In genomic region chr10:127425794-127426193, GRCm38 (mm10) we compare ENCODE assay signal across 21 mouse cellular contexts. TPM values are rescaled to one million over a fixed set of nuclear protein-coding genes. Genes with fewer than 3 reads are reported as not detected.
A peak's percentile ranks its signal among the peaks of the same experiment; 100 is the strongest.
DNase-seq lines count a peak whose midpoint lies in the region; ATAC-seq and TF ChIP-seq lines count a peak whose summit lies in the region.
"Had no signal": no experiment of that assay in that cellular context is flagged by ENCODE, and none has a peak within 500 bp of the region (broad histone marks: within the 10 kb centered on the region; RNA-seq: fewer than 3 reads in every experiment).

No protein-coding gene starts in this region.

- 79% methylated on average over 2 of the region's 2 CpGs for WGBS in heart, embryonic 13.5 days
- 52% methylated on average over 2 of the region's 2 CpGs for WGBS in liver, embryonic 15.5 days (ENCODE audit: insufficient replicate concordance)

- no peak overlapping the region for H3K4me3 ChIP-seq in heart, embryonic 13.5 days
- no peak overlapping the region for H3K4me3 ChIP-seq in ES-E14 (ENCODE audit: insufficient read depth in 1 of 2, low read depth in 1 of 2, low read length in 2 of 2, poor library complexity in 1 of 2, severe bottlenecking in 1 of 2)
- no peak overlapping the region for H3K4me3 ChIP-seq in liver, embryonic 15.5 days (replicated peaks)
- H3K4me3 ChIP-seq: embryonic facial prominence, embryonic 15.5 days; lung, embryonic 15.5 days had no signal

- ATAC-seq in heart, embryonic 13.5 days (ENCODE audit: extremely low read depth, insufficient number of reproducible peaks, low FRiP score, low TSS enrichment) = no peak
- ATAC-seq in liver, embryonic 15.5 days (ENCODE audit: insufficient read depth) = peak; percentile 76
- ATAC-seq: forebrain, embryonic 16.5 days had no signal

- no peak overlapping the region for H3K9ac ChIP-seq in heart, embryonic 13.5 days
- H3K9ac ChIP-seq in ES-E14 (ENCODE audit: insufficient read depth, low read depth, low read length, poor library complexity, severe bottlenecking) = no peak overlapping the region
- H3K9ac ChIP-seq in liver, embryonic 15.5 days = no peak overlapping the region
- H3K9ac ChIP-seq: embryonic facial prominence, embryonic 15.5 days; lung, embryonic 15.5 days had no signal

- intact Hi-C loops in heart, postnatal 25 days (cut with DNase I) = no loop called here

- H3K27ac ChIP-seq in heart, embryonic 13.5 days (replicated peaks) = 0 out of 2 replicates have a peak overlapping the region, but pooled peaks have one; percentile 16
- H3K27ac ChIP-seq in ES-E14 (ENCODE audit: insufficient read depth, low read depth, low read length, poor library complexity, severe bottlenecking) = peak overlapping the region; percentile 33; the same call in 1 of the 2 replicates
- no peak overlapping the region for H3K27ac ChIP-seq in liver, embryonic 15.5 days (replicated peaks)
- H3K27ac ChIP-seq: embryonic facial prominence, embryonic 15.5 days had no signal

- no peak overlapping the region for H3K4me2 ChIP-seq in heart, embryonic 13.5 days
- no peak overlapping the region for H3K4me2 ChIP-seq in liver, embryonic 15.5 days
- H3K4me2 ChIP-seq: embryonic facial prominence, embryonic 15.5 days; lung, embryonic 15.5 days had no signal

- DNase-seq in heart, postnatal 25 days (ENCODE audit: low spot score) = no peak
- DNase-seq in ES-E14 (ENCODE audit: low read depth, low spot score) = no peak
- peak; percentile 29 for DNase-seq in kidney, postnatal 14 days
- DNase-seq in cerebellum, postnatal 36 days = no peak
- no peak for DNase-seq in lung, postnatal 36 days
- DNase-seq in cerebellum, postnatal 25 days = no peak
- DNase-seq: adrenal gland, postnatal 25 days; cerebellum, postnatal 10 days; gastrocnemius, postnatal 14 days; heart, postnatal 14 days; right cerebral cortex, adult 18-20 months; thymus, adult 2 months had no signal

- H3K4me1 ChIP-seq in heart, embryonic 13.5 days = peaks cover 52% of the 10 kb centered on the region
- H3K4me1 ChIP-seq in ES-E14 (ENCODE audit: control insufficient read depth in 2 of 2, insufficient read depth in 2 of 2, low read length in 2 of 2, poor library complexity in 1 of 2) = peaks cover 11 to 16% of the 10 kb centered on the region in 2 experiments
- peaks cover 32% of the 10 kb centered on the region for H3K4me1 ChIP-seq in liver, embryonic 15.5 days (replicated peaks)

- H3K9me3 ChIP-seq in heart, embryonic 13.5 days = no peaks in the 10 kb centered on the region
- no peaks in the 10 kb centered on the region for H3K9me3 ChIP-seq in ES-E14 (ENCODE audit: control insufficient read depth, insufficient read depth, low read depth, low read length)
- no peaks in the 10 kb centered on the region for H3K9me3 ChIP-seq in liver, embryonic 15.5 days (replicated peaks)
- H3K9me3 ChIP-seq: embryonic facial prominence, embryonic 15.5 days; lung, embryonic 15.5 days had no signal

- in situ Hi-C loops in ES-E14 (cut with MboI; ENCODE audit: low sequenced_read_pairs in 2 of 2, unreplicated experiment in 2 of 2) = no loop called here

- H3K36me3 ChIP-seq in heart, embryonic 13.5 days = peaks cover 6% of the 10 kb centered on the region; the same call in 1 of the 2 replicates
- H3K36me3 ChIP-seq in ES-E14 (ENCODE audit: control insufficient read depth, insufficient read depth, low read length, poor library complexity, severe bottlenecking) = no peaks in the 10 kb centered on the region
- H3K36me3 ChIP-seq in liver, embryonic 15.5 days (replicated peaks) = 0 out of 2 replicates have a peak, but pooled peaks cover 7% of the 10 kb centered on the region
- H3K36me3 ChIP-seq: lung, embryonic 15.5 days had no signal

- no peaks in the 10 kb centered on the region for H3K27me3 ChIP-seq in heart, embryonic 13.5 days (replicated peaks)
- no peaks in the 10 kb centered on the region for H3K27me3 ChIP-seq in liver, embryonic 15.5 days
- H3K27me3 ChIP-seq: embryonic facial prominence, embryonic 15.5 days; lung, embryonic 15.5 days had no signal

TF ChIP-seq in ES-E14, 5 proteins besides CTCF, POLR2A, EP300 and RAD21:
- TF ChIP-seq HCFC1 (IDR thresholded peaks at IDR 0.05; ENCODE audit: borderline replicate concordance, insufficient read depth, low read length) = no peak
- no peak for TF ChIP-seq MAFK (IDR thresholded peaks at IDR 0.05; ENCODE audit: insufficient read depth, low read depth, low read length)
- no peak for TF ChIP-seq CHD2 (IDR thresholded peaks at IDR 0.05; ENCODE audit: low read depth, low read length)
- TF ChIP-seq ZNF384 (IDR thresholded peaks at IDR 0.05; ENCODE audit: low read depth, low read length) = no peak
- TF ChIP-seq ZC3H11A (IDR thresholded peaks at IDR 0.05; ENCODE audit: borderline replicate concordance, low read depth, low read length) = no peak
TF ChIP-seq in ES-E14: peak in this region for 0.

RNA-seq across cellular contexts. Expression of gene R3hdm2, which starts 45.7 kb away (rescaled TPM):
- 29.1 and 30.4 TPM in 2 replicates for polyA plus RNA-seq in heart, embryonic 13.5 days (2015; fragmentation: Nextera tagmentation; extraction: Ambion mirVana)
- total RNA-seq in heart, postnatal 25 days (2021) = 100 to 1,000 TPM; 145 to 159 TPM
- total RNA-seq in ES-E14 (2012; rRNA removed) = 25.5 and 26.1 TPM in 2 replicates
- 14.4 and 15.0 TPM in 2 replicates for polyA plus RNA-seq in liver, embryonic 15.5 days (2015; fragmentation: Nextera tagmentation; extraction: Ambion mirVana)

RNA-seq across cellular contexts. Expression of gene Inhbc, which starts 55.6 kb away (rescaled TPM):
- not detected in 2 replicates for polyA plus RNA-seq in heart, embryonic 13.5 days (2015; fragmentation: Nextera tagmentation; extraction: Ambion mirVana)
- total RNA-seq in heart, postnatal 25 days (2021) = not detected
- total RNA-seq in ES-E14 (2012; rRNA removed) = 0.36 and 1.2 TPM in 2 replicates
- 4.6 and 5.1 TPM in 2 replicates for polyA plus RNA-seq in liver, embryonic 15.5 days (2015; fragmentation: Nextera tagmentation; extraction: Ambion mirVana)
- total RNA-seq: adrenal gland, postnatal 25 days; gastrocnemius, postnatal 14 days; heart, postnatal 14 days; layer of hippocampus, postnatal 10 days; left cerebral cortex, postnatal 25 days; megakaryocyte-erythroid progenitor cell, adult 5-6 weeks; neutrophil, adult 5-6 weeks had no signal
- polyA plus RNA-seq: embryonic facial prominence, embryonic 15.5 days; forebrain, embryonic 16.5 days; thymus, adult 2 months had no signal
